9 mouse cellular contexts compared by ENCODE assay signal in genomic region chr13:49146698-49147006, GRCm38 (mm10). TPM values are rescaled to one million over a fixed set of nuclear protein-coding genes. Genes with fewer than 3 reads are reported as not detected.
DNase-seq lines count a peak whose midpoint lies in the region; ATAC-seq and TF ChIP-seq lines count a peak whose summit lies in the region.
"Had no signal": no experiment of that assay in that cellular context is flagged by ENCODE, and none has a peak within 500 bp of the region (broad histone marks: within the 10 kb centered on the region; RNA-seq: fewer than 3 reads in every experiment).

No protein-coding gene starts in this region.

- DNase-seq in adrenal gland, postnatal 10 days = peak; percentile 11
- DNase-seq in adrenal gland, postnatal 4 days (ENCODE audit: low spot score in 2 of 2) = no peak
- no peak for DNase-seq in lung, postnatal 0 days (ENCODE audit: low spot score)
- DNase-seq in lung, postnatal 14 days = no peak
- DNase-seq in intestine, embryonic 14.5 days (ENCODE audit: low spot score) = peak; percentile 66
- DNase-seq in spleen, postnatal 10 days (ENCODE audit: low spot score in 2 of 2) = no peak

- peak overlapping the region; percentile 91 for H3K4me2 ChIP-seq in lung, postnatal 0 days (replicated peaks; ENCODE audit: low read depth, low read length)
- peak overlapping the region; percentile 97 for H3K4me2 ChIP-seq in intestine, embryonic 14.5 days (ENCODE audit: low read length)
- peak overlapping the region; percentile 98 for H3K4me2 ChIP-seq in neural tube, embryonic 14.5 days (ENCODE audit: low read depth, low read length)

- no peak for ATAC-seq in lung, postnatal 0 days
- peak; percentile 9; the same call in 1 of the 2 replicates for ATAC-seq in intestine, embryonic 14.5 days (replicated peaks; ENCODE audit: low FRiP score, low TSS enrichment, low read depth)
- ATAC-seq in neural tube, embryonic 14.5 days (ENCODE audit: low read depth) = peak; percentile 7; the same call in 1 of the 2 replicates
- no peak for ATAC-seq in erythroid progenitor cell, adult 5-6 weeks (replicated peaks; ENCODE audit: low FRiP score, poor library complexity, severe bottlenecking)

- H3K27ac ChIP-seq in lung, postnatal 0 days (ENCODE audit: low read length) = no peak overlapping the region
- no peak overlapping the region for H3K27ac ChIP-seq in intestine, embryonic 14.5 days (ENCODE audit: low read depth)
- peak overlapping the region; percentile 94 for H3K27ac ChIP-seq in neural tube, embryonic 14.5 days (ENCODE audit: low read depth, low read length)

- no peak for TF ChIP-seq CTCF in lung, postnatal 0 days (IDR thresholded peaks at IDR 0.05)

- H3K9me3 ChIP-seq in lung, postnatal 0 days (ENCODE audit: low read length) = no peaks in the 10 kb centered on the region
- no peaks in the 10 kb centered on the region for H3K9me3 ChIP-seq in intestine, embryonic 14.5 days (ENCODE audit: control insufficient read depth, low read length)
- H3K9me3 ChIP-seq in neural tube, embryonic 14.5 days (ENCODE audit: control insufficient read depth, low read length) = no peaks in the 10 kb centered on the region

- peak overlapping the region; percentile 54 for H3K4me3 ChIP-seq in lung, postnatal 0 days (ENCODE audit: low read depth, low read length)
- H3K4me3 ChIP-seq in intestine, embryonic 14.5 days (ENCODE audit: low read depth, low read length) = peak overlapping the region; percentile 71
- peak overlapping the region; percentile 92 for H3K4me3 ChIP-seq in neural tube, embryonic 14.5 days (ENCODE audit: low read depth, low read length)
- H3K4me3 ChIP-seq: myocyte had no signal

- H3K27me3 ChIP-seq in lung, postnatal 0 days (replicated peaks; ENCODE audit: insufficient read depth, low read length) = peaks cover 33% of the 10 kb centered on the region
- peaks cover 20% of the 10 kb centered on the region for H3K27me3 ChIP-seq in intestine, embryonic 14.5 days (replicated peaks; ENCODE audit: control insufficient read depth, insufficient read depth, low read length)
- H3K27me3 ChIP-seq in neural tube, embryonic 14.5 days (ENCODE audit: control insufficient read depth, insufficient read depth, low read length) = no peaks in the 10 kb centered on the region

- no peak overlapping the region for H3K9ac ChIP-seq in lung, postnatal 0 days (replicated peaks; ENCODE audit: low read depth)
- H3K9ac ChIP-seq in intestine, embryonic 14.5 days (ENCODE audit: low read length) = peak overlapping the region; percentile 62
- peak overlapping the region; percentile 93 for H3K9ac ChIP-seq in neural tube, embryonic 14.5 days (replicated peaks; ENCODE audit: low read depth, low read length)

- TF ChIP-seq EP300 in lung, postnatal 0 days (IDR thresholded peaks at IDR 0.05) = no peak

- WGBS in lung, postnatal 0 days = 3% methylated on average over 19 of the region's 44 CpGs
- under 1% methylated on average over 44 of the region's 44 CpGs for WGBS in intestine, embryonic 14.5 days
- WGBS in neural tube, embryonic 14.5 days = under 1% methylated on average over 35 of the region's 44 CpGs

- H3K4me1 ChIP-seq in lung, postnatal 0 days (ENCODE audit: insufficient read depth, low read depth, low read length) = peaks cover 3% of the 10 kb centered on the region; the same call in 1 of the 2 replicates
- H3K4me1 ChIP-seq in intestine, embryonic 14.5 days (replicated peaks; ENCODE audit: control insufficient read depth, insufficient read depth, low read length) = peaks cover 9% of the 10 kb centered on the region; the same call in 1 of the 2 replicates
- peaks cover 29% of the 10 kb centered on the region for H3K4me1 ChIP-seq in neural tube, embryonic 14.5 days (ENCODE audit: control insufficient read depth, insufficient read depth, low read length)

- H3K36me3 ChIP-seq in lung, postnatal 0 days (ENCODE audit: insufficient read depth, low read length) = no peaks in the 10 kb centered on the region
- no peaks in the 10 kb centered on the region for H3K36me3 ChIP-seq in intestine, embryonic 14.5 days (ENCODE audit: control insufficient read depth, insufficient read depth, low read length)
- no peaks in the 10 kb centered on the region for H3K36me3 ChIP-seq in neural tube, embryonic 14.5 days (ENCODE audit: control insufficient read depth, insufficient read depth, low read length)

RNA-seq across cellular contexts. Expression of gene Wnk2, which starts 1.2 kb away (rescaled TPM):
- 1 to 10 TPM; 4.1 to 8.3 TPM for total RNA-seq in adrenal gland, postnatal 10 days (2021)
- 10 to 100 TPM; 10.1 to 10.5 TPM for total RNA-seq in adrenal gland, postnatal 4 days (2021)
- 0.36 and 0.39 TPM in 2 replicates for polyA plus RNA-seq in lung, postnatal 0 days (2015; fragmentation: Nextera tagmentation; extraction: Ambion mirVana)
- polyA plus RNA-seq in intestine, embryonic 14.5 days (2014; fragmentation: Nextera tagmentation; extraction: Ambion mirVana) = 4.5 and 5.1 TPM in 2 replicates
- 26.5 and 33.1 TPM in 2 replicates for polyA plus RNA-seq in neural tube, embryonic 14.5 days (2014; fragmentation: Nextera tagmentation; extraction: Ambion mirVana)
- total RNA-seq in erythroid progenitor cell, adult 5-6 weeks (2015; ENCODE audit: low replicate concordance) = not detected in 2 replicates
- total RNA-seq in erythroid progenitor cell, adult 5-6 weeks (2017; ENCODE audit: low replicate concordance) = not detected in 2 replicates
- polyA plus RNA-seq: myocyte had no signal

RNA-seq across cellular contexts. Expression of gene Ninj1, which starts 40.6 kb away (rescaled TPM):
- total RNA-seq in adrenal gland, postnatal 10 days (2021) = 10 to 100 TPM; 77.3 to 79.6 TPM
- 10 to 100 TPM; 49.0 to 51.9 TPM for total RNA-seq in adrenal gland, postnatal 4 days (2021)
- 66.3 and 72.0 TPM in 2 replicates for polyA plus RNA-seq in lung, postnatal 0 days (2015; fragmentation: Nextera tagmentation; extraction: Ambion mirVana)
- 63.0 and 64.1 TPM in 2 replicates for polyA plus RNA-seq in intestine, embryonic 14.5 days (2014; fragmentation: Nextera tagmentation; extraction: Ambion mirVana)
- polyA plus RNA-seq in neural tube, embryonic 14.5 days (2014; fragmentation: Nextera tagmentation; extraction: Ambion mirVana) = 29.0 and 34.8 TPM in 2 replicates
- total RNA-seq in erythroid progenitor cell, adult 5-6 weeks (2015; ENCODE audit: low replicate concordance) = 27.2 and 40.7 TPM in 2 replicates
- 0.76 and 4.6 TPM in 2 replicates for total RNA-seq in erythroid progenitor cell, adult 5-6 weeks (2017; ENCODE audit: low replicate concordance)

Comparison
In these comparisons a context has a peak if more than half of its experiments do, and no peak if none do; other contexts are left out.
1. DNase-seq: peak in adrenal gland, postnatal 10 days (single experiment) and intestine, embryonic 14.5 days (single experiment); none in adrenal gland, postnatal 4 days (0 of 2), lung, postnatal 0 days (single experiment), lung, postnatal 14 days (single experiment) and spleen, postnatal 10 days (0 of 2).
2. ATAC-seq: peak in intestine, embryonic 14.5 days (single experiment) and neural tube, embryonic 14.5 days (single experiment); none in lung, postnatal 0 days (single experiment) and erythroid progenitor cell, adult 5-6 weeks (single experiment).
3. RNA of gene Wnk2, which starts 1.2 kb away (total RNA-seq): 10.1 to 10.5 TPM in adrenal gland, postnatal 4 days and 4.1 to 8.3 TPM in adrenal gland, postnatal 10 days; not detected in erythroid progenitor cell, adult 5-6 weeks; every median in the first group is over 4 times any median in the second.
4. Peak in every context shown above with its lines, with median percentiles within 50 percentile points of each other: H3K4me2 ChIP-seq and H3K4me3 ChIP-seq.